Mouse (Mus musculus) inflammation-experienced regulatory T-cells, adult 6 months (primary cell): ENCODE measurements around the gene Fbxo11. TPM values are rescaled to one million over a fixed set of nuclear protein-coding genes. Genes with fewer than 3 reads are reported as not detected.
"Not testable (repeated sequence)": the region's sequence is repeated elsewhere in the genome, so short reads cannot be mapped to it uniquely, and the experiment has no call there.

ENCODE experiments used
- ATAC-seq: one replicate; pipeline ENCODE4 v1.8.0; 2017
- polyA plus RNA-seq, 3 experiments: library from polyadenylated mRNA; unstranded; fragments of 100-300 nt; shearing (Covaris generic); gene quantifications; one replicate each; pipeline ENCODE4 v1.2.1; 2017

Gene Fbxo11
- polyA plus RNA-seq, 3 experiments from 2014 or later: 15.8 to 26.4 (median 17.9) TPM

DNA sequence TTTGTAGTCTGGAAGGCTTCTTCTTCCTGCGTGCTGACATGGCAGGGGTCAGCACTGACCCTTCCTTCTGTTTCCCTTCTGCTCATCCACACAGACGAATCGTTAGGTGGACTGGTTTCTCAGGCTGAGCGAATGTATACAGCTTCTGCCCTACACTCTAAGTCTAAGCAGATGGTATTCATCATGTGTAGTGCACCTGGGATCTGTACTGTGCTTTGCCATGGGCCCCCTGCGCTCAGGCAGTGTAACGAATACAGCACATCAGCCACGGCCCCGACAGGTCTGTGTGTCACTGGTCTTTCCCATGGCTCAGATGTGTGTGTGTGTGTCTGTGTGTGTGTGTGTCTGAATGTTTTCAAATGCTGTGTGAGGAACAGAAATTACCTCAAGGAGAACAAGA is 58.1 kb downstream of the Fbxo11 start:
- no peak for ATAC-seq

DNA sequence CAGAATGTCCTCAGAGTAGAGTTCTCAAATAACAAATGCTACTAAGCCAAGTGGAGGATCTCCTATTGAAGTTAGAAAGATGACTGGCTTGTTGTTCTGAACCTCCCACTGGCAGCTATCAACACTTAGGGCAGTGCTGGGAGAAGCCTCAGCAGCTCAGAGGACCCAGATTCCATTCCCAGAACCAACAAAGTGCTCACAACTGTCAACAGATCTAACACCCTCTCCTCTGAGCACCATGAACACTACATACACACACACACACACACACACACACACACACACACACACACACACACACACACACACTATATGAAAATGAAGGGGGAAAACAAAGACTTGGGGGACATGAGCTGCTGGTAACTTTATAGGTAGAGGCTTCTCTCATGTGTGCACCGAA is 60.2 kb downstream of the Fbxo11 start:
- ATAC-seq: no peak

- no peak for ATAC-seq
These were observed 67.3 kb downstream of the Fbxo11 start for GRCm38 (mm10) chr17:87997808-87998207.

- no peak for ATAC-seq
These were observed 71.8 kb downstream of the Fbxo11 start for GRCm38 (mm10) chr17:87993338-87993737.

- no peak for ATAC-seq
These were observed 72.9 kb downstream of the Fbxo11 start for GRCm38 (mm10) chr17:87992154-87992553.

DNA sequence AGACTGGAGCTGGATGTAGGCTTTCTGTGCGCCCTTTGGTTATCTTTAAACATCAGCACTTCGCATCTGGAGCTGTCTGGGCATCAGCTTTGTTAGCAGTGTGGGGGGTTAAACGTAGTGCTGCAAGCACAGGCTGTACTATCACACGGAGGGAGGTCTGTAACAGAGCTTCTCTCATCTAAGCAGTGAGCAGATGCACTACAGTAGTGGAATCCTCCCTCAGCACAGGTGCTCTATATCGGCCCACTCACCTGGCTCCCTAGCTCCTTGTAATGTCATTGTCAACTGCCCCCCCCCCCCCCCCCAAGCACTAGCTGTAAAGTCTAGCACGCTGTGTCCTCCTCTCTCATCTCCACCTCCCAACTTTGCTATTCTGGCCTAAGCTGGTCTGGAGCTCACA is 77.6 kb downstream of the Fbxo11 start:
- ATAC-seq: no peak

DNA sequence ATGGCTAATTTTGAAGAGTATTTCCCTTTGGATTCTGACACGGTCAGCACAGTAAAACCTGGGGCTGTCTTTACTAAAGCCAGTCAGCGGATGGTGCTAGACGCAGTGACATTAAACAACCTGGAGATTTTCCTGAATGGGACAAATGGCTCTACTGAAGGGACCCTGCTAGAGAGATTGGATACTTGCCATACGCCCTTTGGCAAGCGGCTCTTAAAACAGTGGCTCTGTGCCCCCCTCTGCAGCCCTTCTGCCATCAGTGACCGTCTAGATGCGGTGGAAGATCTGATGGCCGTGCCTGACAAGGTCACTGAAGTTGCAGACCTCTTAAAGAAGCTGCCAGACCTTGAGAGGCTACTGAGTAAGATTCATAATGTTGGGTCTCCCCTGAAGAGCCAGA is 79.2 kb downstream of the Fbxo11 start:
- no peak for ATAC-seq

GRCm38 (mm10) chr17:87984440-87985214 is 80.5 kb downstream of the Fbxo11 start:
- no peak for ATAC-seq

DNA sequence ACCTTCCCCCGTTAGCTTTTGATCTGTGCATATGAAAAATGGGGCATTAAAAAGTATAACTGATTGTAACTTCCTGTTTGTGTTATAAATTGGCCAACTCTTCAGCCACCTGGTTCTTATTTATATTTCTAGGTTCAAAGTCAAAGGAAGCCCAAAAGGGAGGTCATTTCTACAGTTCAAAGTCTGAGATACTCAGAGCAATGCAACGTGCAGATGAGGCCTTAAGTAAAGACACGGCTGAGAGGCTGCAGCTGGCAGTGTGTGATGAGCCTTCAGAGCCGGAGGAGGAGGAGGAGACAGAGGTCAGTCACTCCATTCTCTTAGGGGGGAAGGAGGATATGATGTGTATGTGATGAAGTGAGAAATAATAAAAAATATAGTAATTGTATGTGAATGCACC is 81.8 kb downstream of the Fbxo11 start:
- ATAC-seq: no peak

GRCm38 (mm10) chr17:87982112-87982511 is 83.0 kb downstream of the Fbxo11 start:
- no peak for ATAC-seq

DNA sequence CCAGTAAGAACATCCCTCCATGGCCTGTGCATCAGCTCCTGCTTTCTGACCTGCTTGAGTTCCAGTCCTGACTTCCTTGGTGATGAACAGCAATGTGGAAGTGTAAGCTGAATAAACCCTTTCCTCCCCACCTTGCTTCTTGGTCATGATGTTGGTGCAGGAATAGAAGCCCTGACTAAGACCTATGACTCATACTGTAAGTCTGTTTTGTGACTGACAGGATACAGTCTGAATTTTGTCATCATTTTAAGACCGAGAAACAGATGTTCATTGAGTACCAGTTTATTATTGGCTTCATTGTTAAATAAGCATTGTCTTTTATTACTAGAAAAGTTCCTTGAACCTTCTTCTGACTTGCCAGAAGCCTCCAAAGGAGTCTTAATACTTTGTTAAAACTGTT is 85.4 kb downstream of the Fbxo11 start:
- ATAC-seq: not testable (repeated sequence)

GRCm38 (mm10) chr17:87976927-87977326 is 88.2 kb downstream of the Fbxo11 start:
- ATAC-seq: not testable (repeated sequence)

DNA sequence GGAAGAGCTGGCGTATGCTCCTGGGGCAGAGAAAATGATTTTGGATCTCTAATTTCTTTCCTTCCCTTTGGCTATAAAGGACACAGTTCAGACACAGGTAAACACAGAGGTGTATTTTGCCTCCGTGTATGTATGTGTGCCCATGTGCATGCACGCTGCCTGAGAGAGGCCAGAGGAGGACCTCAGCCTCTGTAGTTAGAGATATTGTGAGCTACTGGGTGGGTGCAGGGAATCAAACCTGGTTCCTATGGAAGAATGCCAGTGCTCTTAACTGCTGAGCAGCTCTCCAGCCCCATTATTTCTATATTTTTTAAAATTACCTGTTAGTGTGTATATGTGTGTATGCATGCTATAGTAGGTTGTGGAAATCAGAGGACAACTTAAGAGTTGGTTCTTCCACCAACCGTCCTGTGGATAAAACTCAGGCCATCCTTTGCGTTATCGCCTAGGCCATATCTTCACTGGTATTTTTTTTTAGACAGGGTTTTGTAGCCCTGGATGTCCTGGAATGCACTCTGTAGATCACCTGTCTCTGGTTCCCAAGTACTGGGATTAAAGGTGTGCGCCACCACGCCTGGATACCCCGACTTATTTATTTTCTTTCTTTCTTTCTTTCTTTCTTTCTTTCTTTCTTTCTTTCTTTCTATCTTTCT is 88.8 kb downstream of the Fbxo11 start:
- no peak for ATAC-seq

GRCm38 (mm10) chr17:87975229-87975853 is 89.8 kb downstream of the Fbxo11 start:
- peak; percentile 29 for ATAC-seq

GRCm38 (mm10) chr17:87974629-87975228 is 90.4 kb downstream of the Fbxo11 start, which contains the start of gene Msh6:
TSS of gene Msh6 (plus strand) at chr17:87975062.
- peak; percentile 89 for ATAC-seq

DNA sequence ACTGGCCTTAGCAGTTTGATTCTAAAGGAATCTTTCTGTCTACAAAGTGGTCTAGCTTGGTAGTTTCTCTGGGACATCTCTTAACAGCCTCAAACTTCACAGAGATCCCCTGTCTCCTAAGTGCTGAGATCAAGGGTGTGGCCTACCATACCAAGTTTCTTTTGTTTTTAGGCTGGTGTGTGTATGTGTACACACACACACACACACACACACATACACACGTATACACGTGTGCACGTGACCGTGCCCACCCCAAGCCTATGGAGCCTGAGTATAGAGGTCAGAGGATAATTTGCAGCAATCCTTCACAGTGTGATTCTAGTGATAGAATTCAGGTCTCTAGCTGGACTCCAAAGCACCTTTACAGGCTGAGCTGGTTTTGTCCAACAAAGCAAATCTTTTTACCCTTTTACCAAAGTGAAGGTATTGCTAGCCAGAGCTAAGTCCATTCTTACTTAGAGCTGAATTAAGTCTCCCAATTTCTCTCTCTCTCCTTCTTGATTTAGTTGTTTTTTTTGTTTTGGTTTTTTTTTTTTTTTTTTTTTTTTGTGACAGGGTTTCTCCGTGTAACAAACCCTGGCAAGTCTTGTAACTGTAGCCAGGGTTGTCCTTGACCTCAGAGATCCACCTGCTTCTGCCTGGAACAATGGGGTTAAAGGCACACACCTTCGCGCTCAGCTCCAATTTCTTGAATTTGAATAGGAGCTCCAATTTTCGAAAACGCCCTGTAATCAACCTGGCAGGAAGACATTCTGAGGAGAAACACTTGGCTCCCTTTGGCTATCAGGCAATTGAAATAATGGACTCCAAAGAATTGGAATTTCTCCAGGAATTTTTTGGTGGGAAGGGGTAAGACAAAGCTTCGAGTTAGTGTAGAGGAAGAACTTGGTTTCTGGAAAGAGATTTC is 91.6 kb downstream of the Fbxo11 start:
- no peak for ATAC-seq

- ATAC-seq: no peak
These were observed 92.2 kb downstream of the Fbxo11 start for GRCm38 (mm10) chr17:87972856-87973255.

DNA sequence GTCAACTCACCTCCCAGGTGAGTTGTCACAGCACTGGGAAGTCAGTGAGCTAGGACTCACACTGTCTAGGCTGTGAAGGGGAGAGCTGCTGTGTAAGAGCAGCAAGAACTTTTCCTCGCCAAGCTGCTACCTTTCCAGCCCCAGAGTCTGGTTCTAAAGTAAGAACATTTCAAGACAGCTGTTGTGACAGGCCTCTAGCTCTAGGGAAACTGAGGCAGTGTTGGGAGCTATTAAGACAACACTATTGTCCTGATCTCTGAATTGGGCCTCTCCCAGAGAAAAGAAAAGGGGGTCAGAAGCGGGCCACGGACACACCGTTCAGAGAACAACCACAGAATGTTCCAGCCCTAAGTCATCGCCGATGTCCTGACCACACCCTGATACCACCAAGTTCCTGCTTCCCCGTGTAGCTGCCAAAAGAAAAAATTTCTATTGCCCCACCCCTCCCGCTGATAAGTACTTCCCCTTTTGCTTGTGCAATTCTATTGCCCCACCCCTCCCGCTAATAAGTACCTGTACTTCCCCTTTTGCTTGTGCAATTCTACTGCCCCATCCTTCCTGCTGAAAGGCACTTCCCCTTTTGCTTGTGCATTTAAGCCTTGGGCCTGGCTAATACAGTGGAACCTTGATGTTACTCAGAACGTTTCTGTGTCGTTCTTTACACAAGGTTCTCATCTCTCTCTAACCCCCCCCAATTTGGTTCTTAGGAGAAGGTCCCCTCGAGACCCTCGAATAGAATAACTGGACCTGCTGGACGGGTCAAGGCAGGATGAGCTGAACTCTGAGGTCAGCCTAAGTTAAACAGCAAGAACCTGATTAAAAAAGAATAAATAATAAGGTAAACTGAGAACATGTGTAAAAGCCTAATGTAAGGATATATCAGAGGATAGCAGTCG is 93.1 kb downstream of the Fbxo11 start:
- not testable (repeated sequence) for ATAC-seq

- peak; percentile 75 for ATAC-seq
These were observed 96.6 kb downstream of the Fbxo11 start for GRCm38 (mm10) chr17:87968483-87968926.

DNA sequence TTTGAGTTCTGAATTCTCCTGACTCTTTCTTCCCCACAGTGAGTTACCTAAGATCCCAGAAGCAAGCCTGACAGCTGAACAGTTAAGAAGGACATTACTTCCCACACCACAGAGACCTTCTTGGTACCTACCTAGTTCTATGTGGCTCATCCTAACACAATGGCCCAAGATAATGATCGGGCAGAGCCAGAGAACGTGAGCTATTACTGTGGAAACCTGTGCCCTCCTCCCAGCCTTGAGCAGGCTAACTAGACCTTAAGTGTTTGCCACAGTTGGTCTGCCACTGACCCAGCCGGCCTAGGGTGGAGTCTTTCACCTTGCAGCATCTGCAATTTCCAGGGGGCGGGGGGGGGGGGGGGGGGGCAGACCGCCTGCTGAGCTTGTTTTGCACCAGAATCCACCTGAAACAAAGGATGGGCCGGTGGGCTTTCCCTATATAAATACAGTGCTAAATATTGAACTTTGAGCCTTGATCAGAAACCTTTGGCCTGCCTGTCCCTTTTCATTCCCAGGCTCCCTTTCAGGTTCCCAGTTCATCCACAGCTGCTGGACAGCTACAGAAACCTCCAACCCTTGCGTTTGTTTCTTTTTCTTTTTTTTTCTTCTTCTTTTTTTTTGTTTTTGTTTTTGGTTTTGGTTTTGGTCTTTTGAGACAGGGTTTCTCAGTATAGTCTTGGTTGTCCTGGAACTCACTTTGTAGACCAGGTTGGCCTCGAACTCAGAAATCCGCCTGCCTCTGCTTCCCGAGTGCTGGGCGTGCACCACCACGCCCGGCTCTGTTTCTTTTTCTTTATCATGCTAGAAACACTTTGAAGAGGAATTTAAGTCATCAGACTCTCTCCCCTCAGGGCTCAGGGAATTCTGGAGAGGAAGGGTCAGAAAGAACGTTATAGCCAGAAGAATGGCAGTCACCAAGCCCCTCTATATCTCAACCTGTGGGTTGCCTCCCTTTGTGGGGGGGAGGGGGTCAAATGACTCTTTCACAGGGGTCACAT is 101.7 kb downstream of the Fbxo11 start:
- no peak for ATAC-seq
